Mouse (Mus musculus): ENCODE data around the gene Atp6v0a4. TPM values are rescaled to one million over a fixed set of nuclear protein-coding genes. Genes with fewer than 3 reads are reported as not detected.
A peak's percentile ranks its signal among the peaks of the same experiment; 100 is the strongest.

The Atp6v0a4 gene
- total RNA-seq, 2 experiments from 2014 or later: 1.4 to 2.0 TPM

DNA sequence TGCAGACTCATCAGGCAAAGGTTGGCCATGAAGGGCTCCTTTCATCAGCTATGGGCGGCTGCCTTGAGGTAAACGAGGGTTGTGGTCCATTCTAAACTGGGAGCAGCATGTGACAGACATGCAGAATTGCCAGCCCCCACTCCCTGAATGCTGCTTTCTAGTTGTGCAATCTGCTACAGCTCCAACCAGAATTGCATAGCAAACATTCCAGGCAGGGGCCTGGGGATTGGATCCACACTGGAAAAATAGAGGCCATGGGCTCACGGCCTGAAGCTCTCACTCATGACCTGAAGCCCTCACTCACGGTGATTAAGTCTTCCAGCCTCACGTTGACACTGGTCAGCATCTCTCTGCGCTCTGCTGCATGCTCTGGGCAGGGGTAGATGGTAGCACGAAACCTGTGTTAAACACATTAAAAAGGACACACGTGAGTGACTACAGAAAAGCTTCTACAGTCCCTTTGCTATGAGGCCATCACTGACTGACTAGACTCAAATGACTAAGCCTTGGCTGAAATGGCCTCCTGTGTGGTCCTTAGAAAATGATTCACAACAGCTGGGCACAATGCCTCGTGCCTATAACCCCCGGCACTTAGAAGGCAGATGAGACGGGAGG is 42.6 kb downstream of the Atp6v0a4 start:
- no peak for DNase-seq (ENCODE audit: low spot score in 2 of 2)

DNA sequence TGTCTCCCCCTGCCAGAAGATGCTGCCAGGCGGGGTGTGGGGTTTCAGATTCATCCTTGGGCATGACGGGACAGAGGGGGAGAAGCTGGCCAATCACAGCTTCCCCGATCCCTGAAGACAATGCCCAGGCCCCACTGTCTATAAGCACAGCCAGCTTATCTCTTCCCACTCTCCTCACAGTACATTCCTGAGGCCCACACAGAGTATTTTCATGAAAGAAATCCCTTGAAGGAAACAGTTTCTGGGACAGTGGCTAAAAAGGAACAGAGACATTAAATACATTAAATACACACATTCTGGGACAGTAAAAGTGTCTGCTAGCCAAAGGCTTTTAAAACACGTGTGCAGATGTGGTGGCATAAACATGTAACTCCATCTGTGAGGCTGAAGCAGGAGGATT is 44.0 kb downstream of the Atp6v0a4 start:
- no peak for DNase-seq (ENCODE audit: low spot score in 2 of 2)

DNA sequence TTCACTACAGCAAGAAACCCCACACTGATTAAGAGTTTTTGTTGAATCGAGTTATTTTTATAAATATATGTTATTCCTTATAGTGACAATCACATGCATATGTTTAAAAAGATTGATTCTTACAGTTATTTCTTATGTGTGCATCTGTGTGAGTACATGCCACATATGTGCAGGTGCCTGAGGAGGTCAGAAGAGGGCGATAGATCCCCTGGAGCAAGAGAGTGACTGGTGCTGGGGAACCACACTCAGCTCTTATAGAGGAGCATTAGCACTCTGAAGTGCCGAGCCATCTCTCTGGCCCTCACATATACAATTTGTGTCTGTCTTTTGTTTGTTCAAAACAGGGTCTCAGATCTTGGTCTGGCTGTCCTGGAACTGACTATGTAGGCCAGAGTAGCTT is 50.8 kb downstream of the Atp6v0a4 start:
- no peak for DNase-seq (ENCODE audit: low spot score in 2 of 2)

DNA sequence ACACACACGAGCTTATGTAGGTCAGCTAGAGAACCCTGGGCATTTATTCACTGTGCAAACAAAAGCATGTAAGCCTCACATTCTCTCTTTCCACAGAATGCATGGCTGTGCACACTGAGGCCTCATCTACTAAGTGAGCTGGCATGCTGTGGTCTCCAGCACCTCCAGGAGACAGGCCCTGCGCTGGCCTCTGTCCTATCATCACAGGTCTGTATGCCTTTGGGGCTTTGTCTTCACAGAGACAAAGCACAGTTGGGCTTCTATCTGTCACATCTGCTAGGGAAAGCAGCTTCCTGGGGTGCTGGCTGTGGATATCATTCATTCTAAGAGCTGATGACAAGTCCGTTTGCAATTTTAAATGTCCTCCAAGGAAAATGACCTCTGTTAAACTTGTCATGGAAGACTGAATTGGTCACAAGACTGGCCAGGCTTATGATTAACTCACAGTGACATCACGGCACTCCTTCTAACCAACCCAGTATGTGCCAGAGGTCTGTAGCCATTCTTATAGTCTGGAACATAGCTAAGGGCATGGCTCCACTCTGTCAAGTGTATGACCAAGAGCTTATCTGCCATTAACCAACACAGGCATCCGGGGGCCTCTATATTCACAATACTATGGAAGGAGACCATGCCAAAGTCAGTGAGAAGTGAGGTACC is 52.1 kb downstream of the Atp6v0a4 start:
- no peak for DNase-seq (ENCODE audit: low spot score in 2 of 2)

DNA sequence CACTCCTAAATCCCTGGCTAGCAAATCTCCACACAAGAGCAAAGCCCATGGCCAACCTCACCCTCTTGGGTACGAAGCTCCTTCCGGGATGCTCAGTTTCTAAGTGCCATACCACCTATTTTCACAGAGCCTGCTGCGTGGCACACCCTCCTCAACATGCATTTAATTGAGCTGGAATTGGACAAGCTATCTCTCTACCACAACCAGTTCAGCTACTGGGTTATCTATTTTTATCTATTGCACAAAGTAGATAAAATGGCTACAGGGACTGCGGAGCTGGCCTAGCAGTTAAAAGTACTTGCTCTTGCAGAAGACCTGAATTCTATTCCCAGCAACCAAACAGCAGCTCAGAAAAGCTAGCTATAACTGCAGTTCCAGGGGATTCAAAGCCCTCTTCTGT is 53.1 kb downstream of the Atp6v0a4 start:
- DNase-seq (ENCODE audit: low spot score in 2 of 2): no peak

DNA sequence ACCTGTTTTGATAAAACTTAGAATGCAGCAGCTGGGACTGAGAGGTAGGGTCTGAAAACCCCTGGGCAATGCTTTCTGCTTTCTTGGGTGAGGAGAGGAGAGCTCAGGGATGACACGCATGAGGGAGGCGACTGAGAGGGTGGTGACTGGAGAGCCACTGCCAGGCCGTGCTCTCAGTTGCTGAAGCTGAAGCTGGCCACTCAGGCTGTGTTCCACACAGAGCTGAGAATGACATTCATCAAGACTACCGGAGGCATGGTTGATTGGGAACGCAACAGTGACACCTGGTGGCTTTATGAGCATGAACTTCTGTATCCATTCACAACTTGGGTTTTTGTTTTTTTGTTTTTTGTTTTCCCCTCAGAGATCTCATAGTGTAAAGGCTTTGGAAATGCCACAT is 58.2 kb downstream of the Atp6v0a4 start:
- peak; percentile 41 to 52 for DNase-seq (ENCODE audit: low spot score in 2 of 2)

DNA sequence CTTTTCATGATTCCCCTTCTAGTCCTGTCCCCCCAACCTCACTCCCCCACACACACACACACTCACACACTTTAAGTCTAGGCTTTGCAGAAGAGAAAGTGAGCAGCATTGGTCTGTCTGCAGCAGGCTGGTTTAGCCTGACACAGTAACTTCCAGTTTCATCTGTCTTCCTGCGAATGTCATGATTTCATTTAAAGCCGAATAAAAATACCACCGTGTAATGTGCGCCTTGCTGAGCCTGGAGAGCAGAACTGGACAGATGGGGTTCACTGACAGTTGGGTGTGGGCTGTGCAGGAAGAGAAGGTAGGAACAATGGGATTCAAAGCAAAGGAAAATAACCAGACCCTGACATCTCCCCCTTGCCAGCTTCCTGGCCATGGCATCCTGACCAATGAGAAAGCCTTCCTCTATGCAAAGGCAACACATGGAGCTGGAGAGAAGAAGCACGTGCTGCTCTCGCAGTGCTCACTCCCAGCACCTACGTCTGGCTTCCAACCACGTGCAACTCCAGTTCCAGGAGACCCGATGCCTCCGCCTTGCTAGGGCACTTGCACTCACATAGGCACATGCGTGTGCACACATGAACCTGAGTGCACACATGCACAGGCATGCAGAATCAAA is 58.8 kb downstream of the Atp6v0a4 start:
- peak; percentile 18 to 49 for DNase-seq (ENCODE audit: low spot score in 2 of 2)

DNA sequence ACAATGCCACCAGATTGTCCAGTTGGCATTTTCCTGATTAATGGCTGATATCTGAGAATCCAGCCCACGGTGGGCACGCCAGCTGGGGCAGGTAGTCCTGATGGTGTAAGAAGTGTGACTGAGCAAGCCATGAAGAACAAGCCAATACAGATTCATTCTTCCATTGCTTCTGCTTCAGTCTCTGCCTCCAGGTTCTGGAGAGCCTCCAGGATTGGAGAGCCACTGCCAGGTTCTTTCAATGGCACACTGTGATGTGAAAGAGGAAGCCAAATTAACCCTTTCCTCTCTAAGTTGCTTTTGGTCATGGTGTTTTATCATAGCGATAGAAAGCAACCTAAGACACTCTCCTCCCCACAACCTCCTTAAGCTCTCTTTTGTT is 59.3 kb downstream of the Atp6v0a4 start:
- peak; percentile 51 to 62 for DNase-seq (ENCODE audit: low spot score in 2 of 2)

DNA sequence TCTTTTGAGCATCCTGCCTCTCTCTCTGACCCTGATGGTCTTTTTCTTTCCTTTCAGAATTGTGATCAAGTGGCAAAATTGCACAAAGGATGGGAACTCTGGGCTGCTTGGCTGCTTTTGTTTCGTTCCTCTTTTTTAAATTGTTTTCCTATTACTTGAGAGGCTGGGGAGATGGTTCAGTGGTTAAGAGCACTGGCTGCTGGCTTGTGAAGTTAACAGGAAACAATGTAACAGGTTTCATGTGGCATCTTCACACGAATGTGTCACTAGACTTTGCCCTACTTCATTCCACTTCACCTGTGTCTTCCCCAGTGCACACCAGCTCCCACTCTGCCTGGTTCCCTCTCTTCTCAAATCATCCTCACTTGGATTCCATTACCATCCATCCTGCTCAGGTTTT is 59.8 kb downstream of the Atp6v0a4 start:
- DNase-seq (ENCODE audit: low spot score in 2 of 2): no peak

DNA sequence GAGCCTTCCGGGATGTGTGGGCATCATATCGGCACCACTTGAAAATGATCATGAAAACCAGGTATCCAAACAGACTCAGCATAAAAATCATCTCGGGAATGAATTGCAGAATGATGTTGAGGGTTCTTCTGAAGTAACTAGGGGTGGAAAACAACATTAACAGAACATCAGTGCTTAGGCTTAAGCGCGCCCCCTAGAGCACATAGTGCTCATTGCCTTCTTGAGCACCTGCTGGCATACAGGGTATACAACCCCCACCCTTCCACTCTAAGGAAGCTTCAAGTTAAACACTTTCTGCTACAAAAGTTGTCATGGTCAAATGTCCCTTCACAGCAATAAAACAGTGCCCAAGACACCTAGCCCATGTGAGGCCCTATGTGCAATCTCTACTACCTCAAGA is 65.6 kb downstream of the Atp6v0a4 start:
- DNase-seq (ENCODE audit: low spot score in 2 of 2): no peak

DNA sequence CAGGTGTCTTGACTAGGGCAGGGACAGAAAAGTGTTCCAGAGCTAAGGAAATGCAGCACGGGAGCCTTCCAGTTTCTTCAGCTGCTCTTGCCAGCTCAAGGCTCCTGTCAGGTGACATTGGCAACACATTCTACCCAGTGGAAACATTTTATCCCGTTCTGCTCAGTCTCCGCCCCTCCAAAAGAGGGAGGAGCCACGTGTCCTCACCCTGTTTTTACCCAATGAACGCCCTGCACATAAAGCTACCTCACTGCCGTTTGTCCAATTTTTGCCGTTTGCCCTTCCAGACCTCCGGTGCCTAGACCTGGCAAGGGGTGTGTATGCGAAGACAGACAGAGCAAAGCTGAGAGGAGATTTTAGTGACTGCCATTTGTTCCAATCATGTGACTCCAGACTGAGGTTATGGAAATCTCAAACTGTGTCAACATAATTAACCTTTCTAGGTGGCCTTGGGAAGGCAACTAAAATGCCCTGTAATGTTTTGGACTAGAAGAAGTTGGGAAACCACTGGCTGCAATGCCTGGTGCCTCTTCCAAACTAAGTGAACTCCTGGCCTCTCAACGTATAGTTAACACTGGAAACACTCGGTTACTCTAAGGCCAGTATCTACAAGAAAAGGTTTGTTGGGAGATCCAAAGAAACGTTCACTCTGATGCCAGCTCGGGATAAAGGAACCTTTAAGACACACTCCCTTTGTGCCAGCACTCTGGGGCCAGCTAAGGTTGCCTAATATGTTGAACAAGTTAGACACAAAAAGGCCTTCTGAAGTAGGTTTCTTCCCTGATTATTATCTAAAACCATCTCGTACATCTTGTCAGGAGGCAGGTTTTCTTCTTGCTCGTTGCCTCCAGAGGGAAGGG is 68.7 kb downstream of the Atp6v0a4 start:
- no peak for DNase-seq (ENCODE audit: low spot score in 2 of 2)

DNA sequence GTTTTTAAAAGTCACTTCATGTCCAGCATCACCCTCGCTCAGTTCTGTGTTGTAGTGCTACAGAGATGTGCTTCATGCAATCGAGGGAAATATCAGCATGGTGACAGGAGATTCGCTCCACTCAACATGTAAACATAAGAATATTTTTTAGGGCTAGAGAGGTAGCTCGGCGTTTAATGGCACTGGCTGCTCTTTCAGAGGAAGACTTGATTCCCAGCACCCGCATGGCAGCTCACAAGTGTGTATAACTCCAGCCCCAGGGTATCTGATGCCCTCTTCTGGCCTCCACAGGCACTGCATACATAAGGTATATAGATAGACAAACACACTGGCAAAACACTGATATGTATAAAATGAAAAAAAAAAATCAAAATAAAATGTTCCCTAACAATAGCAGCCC is 74.8 kb downstream of the Atp6v0a4 start:
- DNase-seq (ENCODE audit: low spot score in 2 of 2): no peak

DNA sequence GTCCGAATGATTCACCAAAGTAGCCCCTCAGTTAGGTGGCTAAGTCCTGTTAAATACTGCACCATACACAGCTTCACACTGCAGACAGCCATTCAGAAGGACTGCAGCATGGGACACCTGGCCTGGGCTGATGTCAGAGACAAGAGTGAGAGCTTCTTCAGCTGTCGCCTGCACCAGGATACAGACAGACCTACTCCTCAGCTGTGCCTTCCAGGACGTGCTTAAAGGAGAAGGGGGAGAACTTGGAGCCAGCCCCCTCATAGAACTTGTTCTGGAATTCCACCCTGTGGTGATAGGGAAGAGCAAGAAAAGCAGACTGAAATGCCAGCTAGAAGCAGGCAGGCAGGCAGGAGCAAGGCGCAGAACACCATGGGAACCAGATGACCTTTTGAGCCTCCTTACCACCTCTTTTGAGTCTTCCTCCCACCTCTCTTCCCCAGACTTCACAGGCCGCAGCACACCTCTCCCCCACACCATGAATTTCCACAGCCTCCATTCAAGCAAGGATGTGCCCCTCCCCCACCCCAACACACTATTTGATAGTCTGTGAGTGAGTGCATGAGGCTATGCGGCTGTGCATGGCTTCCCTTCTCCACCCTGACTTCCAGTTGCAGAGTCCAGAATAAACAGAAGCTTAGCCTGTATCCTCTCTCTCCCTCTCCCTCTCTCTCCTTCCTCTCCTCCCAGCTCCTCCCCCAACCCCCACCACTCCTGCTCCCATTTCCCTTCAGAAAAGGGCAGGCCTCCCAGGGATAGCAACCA is 75.4 kb downstream of the Atp6v0a4 start:
- no peak for DNase-seq (ENCODE audit: low spot score in 2 of 2)

DNA sequence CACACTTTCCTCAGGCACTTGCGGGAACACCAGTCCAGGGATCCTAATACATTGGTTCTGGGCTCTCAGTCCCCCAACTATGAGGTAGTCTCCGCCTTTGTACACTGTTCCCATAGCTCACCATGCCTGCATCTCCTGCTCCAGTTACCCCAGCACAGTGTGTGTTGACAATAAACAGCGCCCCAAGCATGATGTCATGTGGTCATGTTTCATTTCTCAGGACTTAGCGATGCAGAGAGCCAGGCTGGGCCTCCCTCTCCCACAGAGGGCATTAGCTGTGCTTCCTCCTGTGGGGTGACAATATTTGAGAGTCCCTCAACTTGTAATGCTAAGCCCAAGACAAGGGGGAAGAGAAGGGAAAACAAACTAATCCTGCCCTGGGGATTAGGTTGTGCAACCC is 76.4 kb downstream of the Atp6v0a4 start:
- DNase-seq (ENCODE audit: low spot score in 2 of 2): no peak

DNA sequence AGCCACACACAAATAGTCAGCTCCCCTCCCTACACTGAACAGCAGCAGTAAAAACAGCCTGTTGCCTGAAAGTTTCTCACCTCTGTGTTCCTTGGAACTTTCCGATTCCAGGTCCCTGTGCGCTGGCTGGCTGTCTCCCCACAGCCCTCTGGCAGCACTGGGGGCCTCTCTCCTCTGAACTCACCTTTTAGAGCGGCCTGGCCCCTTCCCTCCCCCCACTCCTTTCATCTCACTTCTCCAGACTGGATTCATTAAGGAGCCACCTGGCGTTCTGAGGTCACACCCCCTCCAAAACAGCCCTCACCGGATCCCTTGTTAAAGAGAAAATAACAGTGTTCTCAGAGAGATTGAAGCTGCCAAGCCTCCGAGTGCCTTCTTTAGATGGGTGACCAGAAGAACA is 77.5 kb downstream of the Atp6v0a4 start, which contains the start of gene Svopl:
Gene Svopl (minus strand): TSS at position 159 of the 400 bp plus-strand sequence.
- DNase-seq (ENCODE audit: low spot score in 2 of 2): no peak

DNA sequence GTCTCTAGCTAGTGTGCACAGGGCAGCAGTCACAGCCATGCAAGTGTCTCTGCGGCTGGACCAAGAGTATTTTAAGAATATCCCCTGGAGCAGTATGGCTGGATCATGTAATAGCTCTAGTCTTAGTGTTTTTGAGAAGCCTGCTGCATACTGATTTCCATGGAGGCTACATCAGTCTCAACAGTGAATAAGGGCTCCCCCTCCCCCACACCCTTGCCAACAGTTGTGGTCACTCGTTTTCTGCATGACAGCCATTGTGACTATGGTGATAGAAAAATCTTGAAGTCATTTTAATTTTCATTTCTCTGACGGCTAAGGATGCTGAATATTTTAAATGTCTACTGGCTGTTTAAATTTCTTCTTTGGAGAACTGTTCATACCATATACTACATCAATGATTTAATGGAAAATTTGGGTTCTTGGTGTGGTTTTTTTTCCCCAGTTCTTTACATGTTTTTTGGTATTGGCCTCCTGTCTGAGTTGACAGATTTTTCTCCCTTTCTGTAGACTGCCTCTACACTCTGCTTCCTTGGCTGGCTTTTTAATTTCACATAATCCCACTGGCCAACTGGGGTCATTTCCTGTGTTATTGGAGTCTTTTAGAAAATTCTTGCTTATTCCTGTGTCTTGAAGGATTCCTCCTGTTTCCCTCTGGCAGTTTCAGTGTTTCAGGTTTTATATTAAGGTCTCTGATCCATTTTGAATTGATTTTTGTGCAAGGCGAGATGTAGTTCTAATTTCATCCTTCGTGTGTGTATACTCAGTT is 91.4 kb downstream of the Atp6v0a4 start:
- DNase-seq (ENCODE audit: low spot score in 2 of 2): no peak

DNA sequence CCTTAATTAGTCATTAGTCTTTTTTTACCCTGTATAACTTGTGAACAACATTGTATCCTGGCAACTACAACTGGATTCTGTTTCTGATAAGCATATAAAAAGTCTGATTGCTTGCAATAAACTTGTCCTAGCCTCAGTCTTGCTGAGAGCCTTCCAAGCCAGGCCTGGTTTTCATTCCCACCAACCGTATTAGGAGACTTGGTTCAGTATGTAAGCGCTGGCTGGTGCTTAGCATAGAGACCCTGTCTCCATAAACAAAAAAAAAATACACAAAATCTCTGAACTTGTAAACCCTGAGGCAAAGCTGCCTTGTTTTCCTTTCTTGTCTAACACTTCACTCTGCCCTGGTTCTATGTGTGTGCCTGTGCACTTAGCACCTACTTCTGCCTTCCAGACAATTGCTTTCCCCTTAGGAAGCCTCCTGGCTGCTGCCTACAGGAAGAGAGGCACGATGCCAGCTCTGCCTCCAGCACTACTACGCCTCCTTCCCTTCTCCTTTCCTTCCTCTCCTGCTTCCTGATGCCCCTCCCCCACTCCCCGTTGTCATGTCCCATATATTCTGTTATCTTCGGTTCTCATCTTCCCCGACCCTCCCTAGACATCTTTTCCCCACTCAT is 92.4 kb downstream of the Atp6v0a4 start:
- peak; percentile 30 to 31 for DNase-seq (ENCODE audit: low spot score in 2 of 2)

DNA sequence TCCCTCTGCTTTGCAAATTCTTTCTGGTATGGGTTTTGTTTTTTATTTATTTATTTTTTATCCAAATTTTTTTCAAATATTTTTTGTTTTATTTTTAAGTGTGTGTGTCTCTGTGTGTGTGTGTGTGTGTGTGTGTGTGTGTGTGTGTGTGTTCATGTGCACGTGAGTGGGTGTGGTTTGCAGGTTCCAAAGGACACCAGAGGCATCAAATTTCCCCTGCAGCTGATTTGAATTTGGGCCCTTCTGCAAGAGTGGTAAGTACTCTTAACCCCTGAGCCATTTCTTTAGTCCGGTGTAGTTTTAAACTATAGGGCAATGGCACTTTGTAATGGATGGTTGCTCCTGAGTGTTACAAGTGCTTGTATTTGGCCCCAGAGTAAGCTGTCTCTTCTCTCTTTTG is 96.2 kb downstream of the Atp6v0a4 start:
- DNase-seq (ENCODE audit: low spot score in 2 of 2): no peak

DNA sequence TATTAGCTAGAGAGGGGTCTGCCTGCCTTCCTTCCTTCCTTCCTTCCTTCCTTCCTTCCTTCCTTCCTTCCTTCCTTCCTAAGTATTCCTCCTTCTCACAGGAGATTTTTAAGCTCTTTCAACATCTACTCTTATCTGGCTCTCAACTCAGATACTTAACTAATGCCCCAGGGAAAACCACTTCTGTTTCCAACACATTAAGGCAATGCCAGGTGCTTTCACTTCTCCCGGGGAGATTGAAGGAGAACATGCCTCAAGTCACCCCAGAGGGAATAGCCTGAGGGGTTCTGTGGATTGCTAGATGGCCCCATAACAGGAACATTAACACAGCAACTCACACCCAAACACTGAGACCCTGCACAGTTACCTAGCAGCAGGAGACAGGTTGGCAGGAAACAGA is 96.6 kb downstream of the Atp6v0a4 start:
- no peak for DNase-seq (ENCODE audit: low spot score in 2 of 2)

DNA sequence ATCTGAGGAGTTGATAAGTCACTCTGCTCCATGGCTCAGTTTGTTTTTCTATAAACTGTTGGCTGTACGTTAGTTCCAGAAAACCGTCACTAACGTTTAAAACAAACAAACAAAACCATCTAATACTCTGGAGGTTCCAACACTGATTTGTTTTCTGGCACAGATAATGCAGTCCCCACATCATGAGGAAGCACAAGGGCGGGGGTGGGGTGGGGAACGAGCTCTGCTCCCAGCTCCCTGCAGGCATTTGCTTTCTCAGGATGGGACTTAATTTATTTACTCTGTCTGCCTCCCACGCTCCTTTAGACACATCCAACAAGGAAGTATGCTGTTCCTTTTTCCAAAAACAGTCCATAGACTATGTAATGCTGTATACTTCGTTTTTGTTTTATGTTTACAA is 101.1 kb downstream of the Atp6v0a4 start:
- DNase-seq (ENCODE audit: low spot score in 2 of 2): no peak
